Mouse (Mus musculus): ENCODE measurements around the gene Ace2.

Gene Ace2

DNA sequence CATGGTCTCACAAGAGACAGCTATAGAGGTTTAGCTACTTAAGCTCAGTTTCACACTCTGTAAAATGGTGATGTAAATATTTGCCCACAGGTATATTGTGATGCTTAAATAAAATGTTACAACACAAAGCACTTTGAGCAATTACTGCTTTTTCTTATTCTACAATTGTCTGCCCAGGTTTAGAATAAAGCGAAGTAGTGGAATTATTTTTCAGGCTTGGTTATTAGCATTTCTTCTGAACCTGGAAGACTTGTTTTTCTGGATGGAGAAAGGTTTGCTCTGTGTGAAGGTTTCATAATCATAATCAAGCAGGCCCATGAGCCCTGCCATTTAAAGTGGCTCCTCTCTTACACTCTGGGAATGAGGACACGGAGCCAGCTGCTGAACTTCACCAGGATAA, at the start of gene Ace2:
TSS of gene Ace2 (plus strand) at position 301 of the 400 bp plus-strand sequence.
- no peak for DNase-seq

GRCm38 (mm10) chrX:164089916-164090315, 49.2 kb upstream of the Ace2 start:
- no peak for DNase-seq

DNA sequence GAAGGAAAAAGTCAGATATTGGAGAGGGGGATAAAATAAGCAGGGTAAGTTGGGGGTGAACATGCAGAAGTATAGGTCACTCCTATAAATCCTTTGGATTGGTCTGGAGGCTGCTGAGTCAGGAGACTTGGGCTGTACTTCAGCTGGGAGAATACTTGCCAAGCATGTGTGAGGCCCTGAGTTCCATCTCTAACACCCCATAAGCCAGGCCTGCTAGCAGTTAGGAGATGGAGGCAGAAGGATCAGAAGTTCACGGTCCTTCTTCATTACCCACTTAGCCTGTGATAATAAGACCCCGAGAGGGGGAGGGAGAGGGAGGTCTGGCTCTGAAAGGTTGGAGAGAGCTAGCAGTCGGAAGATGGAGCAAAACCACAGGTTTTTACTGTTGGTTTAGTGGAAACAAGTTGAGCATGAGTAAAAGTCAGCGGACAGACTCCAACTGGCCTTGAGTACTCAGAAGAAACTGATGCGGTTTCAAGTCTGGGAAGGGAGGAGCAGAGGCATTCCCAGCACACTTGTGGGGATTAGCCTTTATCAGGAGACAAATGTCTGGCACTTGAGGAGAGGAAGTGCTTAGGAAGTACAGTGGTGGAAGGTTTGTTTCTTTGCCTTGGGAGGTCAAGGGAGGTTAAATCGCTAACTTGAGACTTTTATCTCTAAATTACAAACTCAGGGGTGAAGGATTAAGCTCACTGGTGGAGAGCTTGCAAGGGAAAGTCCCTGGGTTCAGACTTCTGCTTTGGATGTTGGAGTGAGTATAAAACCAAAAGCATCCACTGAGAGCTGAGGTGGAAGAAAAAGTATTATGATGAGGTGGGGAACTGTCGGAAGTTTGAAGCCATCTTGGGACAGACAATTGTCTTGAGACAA, 46.6 kb upstream of the Ace2 start:
- DNase-seq, result no peak

DNA sequence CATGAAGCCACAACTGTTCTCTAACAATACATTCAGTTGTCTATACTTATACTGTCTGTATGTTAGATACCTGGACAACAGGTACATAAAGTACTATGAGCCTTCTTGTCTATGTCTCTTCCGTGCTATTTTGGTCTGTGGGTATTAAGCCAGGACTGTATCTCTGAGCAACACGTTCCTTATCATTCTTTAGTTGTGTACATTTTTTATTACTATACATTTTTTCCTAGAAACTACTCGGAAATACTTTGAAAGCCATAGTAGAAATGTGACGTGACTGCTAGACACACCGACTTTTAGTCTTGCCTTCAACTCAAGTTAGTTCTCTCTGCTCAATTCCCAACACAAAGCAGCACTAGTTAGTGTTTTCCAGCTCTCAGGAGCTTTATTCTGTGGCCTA, 45.7 kb upstream of the Ace2 start:
- no peak for DNase-seq

GRCm38 (mm10) chrX:164095838-164096237, 43.3 kb upstream of the Ace2 start:
- no peak for DNase-seq

- no peak for DNase-seq
These were observed 37.6 kb upstream of the Ace2 start for GRCm38 (mm10) chrX:164101483-164101882.

- no peak for DNase-seq
These were observed 36.9 kb upstream of the Ace2 start for GRCm38 (mm10) chrX:164102198-164102597.

- DNase-seq, result no peak
These were observed 36.5 kb upstream of the Ace2 start for GRCm38 (mm10) chrX:164102656-164103055.

DNA sequence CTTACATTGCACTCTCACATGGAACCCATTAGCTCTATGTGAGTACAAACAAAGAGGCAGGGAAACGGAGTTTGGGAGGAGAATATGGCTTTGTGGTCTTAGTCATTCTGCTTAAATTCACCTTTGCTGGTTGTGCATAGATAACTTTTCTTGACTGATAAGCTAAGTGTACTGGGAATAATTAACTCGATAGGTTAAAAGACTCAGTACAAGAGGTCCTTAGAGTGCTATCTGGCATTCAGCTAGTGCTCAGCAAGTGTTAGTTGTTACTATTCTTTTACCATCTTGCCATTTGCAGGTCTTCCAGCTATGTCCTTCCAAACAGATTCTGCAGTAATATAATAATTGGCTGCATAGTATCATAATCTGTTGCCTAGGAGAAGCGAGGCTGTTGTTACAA, 28.0 kb upstream of the Ace2 start:
- DNase-seq, result no peak

DNA sequence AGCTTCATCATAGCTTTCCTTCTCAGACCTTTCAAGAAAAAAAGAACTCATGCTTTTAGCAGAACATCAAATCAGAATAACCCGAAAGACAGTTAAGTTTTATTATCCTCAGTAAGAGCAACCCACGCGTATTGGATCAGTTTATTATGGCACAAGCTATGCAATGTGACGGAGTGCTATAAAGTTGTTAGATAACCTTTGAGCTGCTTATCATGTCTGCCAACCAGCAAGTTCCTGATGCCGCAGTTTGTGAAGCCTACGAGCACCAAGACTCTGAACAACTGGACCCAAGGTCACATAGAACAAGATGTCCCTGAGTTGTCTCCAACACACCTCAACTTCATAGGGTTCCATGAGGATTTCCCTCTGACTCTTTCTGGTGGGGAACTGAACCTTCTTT, 25.4 kb upstream of the Ace2 start:
- no peak for DNase-seq

DNA sequence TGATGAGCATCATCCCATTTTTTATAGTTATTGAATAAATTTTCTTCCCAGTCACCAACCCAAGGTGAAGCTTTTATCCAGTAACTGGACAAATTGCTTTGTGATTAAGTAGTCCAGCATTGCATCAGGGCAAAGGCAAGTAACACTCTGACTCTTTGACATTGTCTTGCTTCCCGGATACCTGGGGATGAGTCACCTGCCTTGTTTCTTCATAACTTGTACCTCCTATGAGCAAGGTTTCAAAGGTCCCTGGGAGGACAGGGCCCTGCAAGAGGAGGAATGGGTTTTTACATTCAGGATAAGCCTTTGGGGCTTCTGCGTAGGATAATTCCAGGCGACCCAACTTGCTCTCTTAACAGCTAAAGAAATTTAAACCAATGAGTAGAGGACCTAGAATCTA, 15.2 kb upstream of the Ace2 start:
- no peak for DNase-seq

DNA sequence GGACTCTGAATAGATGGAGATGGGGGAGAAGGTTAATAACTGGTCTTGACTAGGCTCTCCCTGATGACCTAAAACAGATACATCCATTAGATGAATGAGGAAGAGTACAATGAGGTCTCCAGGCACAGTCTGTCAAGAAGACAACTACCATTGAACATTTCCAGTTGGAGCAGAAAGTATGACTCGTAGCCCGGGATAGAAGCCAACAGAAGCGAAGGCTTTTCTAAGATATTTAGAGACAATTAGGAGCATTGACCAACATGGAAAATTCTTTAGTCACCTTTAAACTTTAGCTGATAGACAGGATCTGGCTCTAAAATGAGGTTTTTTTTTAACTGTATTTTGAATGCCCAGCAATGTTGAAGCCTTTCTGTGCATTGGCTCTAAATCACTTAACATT, 5.6 kb upstream of the Ace2 start:
- no peak for DNase-seq

DNA sequence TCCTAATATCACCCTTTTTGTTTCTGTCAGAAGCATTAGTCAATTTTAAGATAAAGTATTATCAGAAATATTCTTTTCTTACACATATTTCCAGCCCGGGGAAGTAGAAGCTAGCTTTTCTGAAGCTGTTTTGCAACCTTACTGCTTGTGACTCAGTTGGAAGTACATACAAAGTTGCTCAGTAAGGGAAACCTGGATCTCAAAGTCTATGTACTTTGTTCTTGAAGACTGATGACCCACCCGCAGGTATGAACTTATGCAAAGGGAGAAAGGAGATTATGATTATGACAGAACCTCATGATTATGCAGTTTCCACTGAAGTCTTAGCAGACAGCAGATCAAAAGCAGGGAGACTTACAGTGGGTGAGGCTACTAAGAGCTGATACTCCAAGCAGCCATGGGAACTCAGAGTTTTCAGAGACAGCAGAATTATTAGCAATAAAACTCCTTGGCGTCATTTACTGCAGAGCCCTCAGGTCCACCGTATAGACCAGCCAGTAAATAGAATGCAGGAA, 3.8 kb upstream of the Ace2 start:
- no peak for DNase-seq

DNA sequence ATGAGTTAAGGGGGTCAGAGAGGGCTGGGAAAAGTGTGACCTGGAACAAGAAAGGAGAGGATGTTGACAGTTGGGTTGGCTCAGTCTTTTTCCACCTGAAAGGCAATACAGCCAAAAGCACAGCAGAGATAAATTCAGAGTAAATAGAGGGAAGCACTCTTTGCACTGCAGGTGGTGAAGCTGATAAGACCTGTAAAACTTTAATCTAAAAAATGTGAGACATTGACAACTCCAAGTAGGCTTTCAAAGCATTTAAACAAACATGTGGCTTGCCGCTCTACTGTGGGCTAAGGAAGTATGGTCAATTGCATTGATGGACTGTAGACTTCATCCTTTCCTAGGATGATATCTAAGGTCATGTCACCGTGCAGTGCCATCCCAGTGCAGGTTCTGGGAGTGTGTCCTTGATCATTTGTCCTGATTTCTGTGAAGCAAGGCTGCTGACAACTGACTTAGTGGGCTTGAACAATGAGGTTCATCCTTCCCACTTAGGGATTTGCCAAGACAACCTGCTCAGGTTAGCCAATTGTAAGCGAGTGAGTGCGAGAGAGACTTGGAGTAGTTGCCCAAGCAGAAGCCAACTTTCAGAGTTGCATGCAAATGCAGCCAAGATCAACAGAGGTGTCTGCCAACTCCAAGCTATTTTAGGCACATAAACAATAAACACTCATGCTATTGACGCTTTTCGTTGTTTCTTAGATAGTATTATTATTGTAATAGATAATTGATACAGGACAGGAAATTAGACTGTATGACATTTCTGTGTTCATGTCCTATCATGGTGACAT, 6.5 kb downstream of the Ace2 start:
- DNase-seq, result no peak

DNA sequence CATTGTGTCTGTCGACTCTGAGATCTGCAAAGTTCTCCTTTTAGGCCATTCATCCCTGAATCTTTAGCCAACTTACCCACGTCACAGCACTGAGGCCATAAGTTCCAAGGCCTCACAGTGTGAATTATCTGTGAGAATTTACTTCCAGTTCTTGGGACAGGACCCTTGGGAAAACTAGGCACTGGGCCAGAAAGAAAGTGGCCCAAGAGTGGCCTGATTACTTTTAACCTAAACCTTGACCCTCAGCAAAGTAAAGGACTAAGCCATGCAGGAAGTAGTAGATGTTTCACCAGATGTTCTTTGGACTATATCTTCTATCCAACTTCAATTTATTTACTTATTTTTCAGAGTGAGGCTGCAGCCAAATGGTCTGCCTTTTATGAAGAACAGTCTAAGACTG, 13.6 kb downstream of the Ace2 start:
- no peak for DNase-seq

DNA sequence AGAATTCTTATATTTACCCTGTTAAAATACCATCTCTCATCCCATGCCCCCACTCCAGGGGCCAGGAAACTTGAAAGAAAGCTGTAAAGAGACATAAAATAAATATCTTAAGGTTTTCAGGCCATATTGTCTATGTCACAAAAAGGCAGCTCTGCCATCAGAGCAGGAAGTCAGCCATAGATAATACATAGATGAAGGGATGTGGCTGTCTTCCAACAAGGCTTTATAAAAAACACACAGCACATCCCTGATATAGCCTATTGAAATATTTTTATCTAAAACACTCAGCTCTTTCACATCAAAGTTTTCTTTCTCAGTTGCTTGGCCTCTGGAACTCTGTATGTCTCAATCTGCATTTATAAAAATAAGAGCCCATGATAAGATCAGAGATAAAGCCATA, 14.5 kb downstream of the Ace2 start:
- no peak for DNase-seq

GRCm38 (mm10) chrX:164154594-164154993, 15.5 kb downstream of the Ace2 start:
- DNase-seq, result no peak

GRCm38 (mm10) chrX:164164681-164165080, 25.5 kb downstream of the Ace2 start:
- DNase-seq, result no peak

DNA sequence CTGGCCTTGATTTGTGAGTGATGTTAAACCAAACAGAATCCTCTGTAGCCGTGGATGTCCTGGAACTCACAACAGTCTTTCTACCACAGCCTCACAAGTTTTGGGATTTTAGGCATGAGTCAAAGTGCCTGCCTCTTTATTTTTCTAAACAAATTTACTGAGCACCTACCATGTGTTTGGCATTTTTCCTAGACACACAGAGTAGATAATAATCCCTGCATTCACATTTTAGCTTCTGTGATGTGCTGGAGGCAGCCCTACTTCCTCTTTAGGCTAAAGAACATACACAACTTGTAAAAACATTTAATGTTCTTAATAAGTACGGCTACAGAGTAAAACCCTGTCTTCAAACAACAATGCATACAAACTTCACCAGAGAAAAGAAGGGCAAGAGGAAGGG, 31.9 kb downstream of the Ace2 start:
- DNase-seq, result no peak

DNA sequence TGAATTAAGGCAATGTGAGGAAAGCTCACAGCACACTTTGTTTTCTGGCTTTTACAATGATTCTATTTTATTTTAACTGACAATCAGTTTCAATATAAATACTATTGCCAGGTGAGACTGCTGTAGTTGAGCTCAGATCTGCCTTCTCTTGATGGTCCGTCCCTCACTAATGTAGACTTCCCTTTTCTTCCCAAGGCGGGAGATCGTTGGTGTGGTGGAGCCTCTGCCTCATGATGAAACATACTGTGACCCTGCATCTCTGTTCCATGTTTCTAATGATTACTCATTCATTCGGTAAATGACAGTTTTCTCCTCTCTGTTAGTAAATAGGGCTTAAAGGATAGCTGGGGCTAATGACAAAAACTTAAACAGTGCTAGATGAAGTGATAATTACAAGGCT, 34.7 kb downstream of the Ace2 start:
- DNase-seq, result no peak

- DNase-seq, result no peak
These were observed 36.2 kb downstream of the Ace2 start for GRCm38 (mm10) chrX:164175311-164175710.

DNA sequence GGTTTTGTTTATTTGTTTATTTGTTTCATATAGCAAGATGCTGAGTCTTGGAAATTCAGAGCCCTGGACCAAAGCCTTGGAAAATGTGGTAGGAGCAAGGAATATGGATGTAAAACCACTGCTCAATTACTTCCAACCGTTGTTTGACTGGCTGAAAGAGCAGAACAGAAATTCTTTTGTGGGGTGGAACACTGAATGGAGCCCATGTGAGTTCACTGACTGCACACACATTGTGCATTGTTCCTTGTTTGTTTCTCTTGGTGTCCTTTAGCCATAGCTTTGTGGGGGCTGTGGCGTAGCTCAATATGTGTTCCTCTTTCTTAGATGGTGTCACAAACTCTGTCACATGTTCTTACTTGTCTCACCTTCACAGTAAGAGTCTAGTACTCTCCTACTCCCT, 36.6 kb downstream of the Ace2 start:
- no peak for DNase-seq

GRCm38 (mm10) chrX:164178856-164179255, 39.7 kb downstream of the Ace2 start:
- DNase-seq, result no peak

- DNase-seq, result peak in 1 of 2 experiments; percentile 17
These were observed 40.6 kb downstream of the Ace2 start for GRCm38 (mm10) chrX:164179746-164180145.
